Mouse (Mus musculus) lung, adult 2 months (tissue): ENCODE results near the gene Cib3.

Experiments
- CTCF ChIP-seq: fragments of 200-500 bp; IDR thresholded peaks from 2 replicates; pipeline ENCODE4 v1.5.1; 2011; ENCODE audit warnings: mild to moderate bottlenecking, low read length, control low read depth; ENCODE audit not compliant: insufficient read depth
- POLR2A ChIP-seq: fragments of 200-500 bp; IDR thresholded peaks from 2 replicates; pipeline ENCODE4 v1.6.1; 2011; ENCODE audit warnings: low read depth, mild to moderate bottlenecking, control low read depth, low read length, borderline replicate concordance; ENCODE audit errors: extremely low read depth

DNA sequence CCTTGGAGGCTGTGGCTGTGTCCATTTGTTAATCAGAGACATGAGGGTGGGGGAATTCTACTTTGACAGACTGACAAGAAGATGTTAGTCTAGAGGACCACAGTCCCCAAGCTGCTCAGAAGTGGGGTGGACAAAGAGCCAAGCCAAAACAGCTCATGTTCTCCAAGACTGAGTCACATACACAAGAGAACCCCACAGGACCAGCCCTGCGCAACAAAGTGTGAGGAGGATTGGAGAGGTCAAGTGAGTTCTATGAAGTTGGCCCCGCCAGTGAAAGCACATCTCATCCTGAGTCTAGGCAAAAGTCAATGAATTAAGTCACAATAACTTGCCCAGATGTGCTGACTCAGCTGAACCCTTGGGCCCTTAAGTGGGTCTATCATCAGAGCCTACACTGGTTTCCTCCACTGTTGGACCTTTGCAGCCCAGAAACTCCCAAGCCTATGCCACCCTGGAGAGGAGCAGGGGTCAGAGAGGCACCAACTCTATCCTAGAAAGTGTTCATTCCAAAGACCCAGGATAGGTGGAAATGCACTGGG, 24.8 kb downstream of the Cib3 start:
- TF ChIP-seq POLR2A (no peak), CTCF (no peak)
